Mouse (Mus musculus): ENCODE results near the gene Ptpn14. TPM values are rescaled to one million over a fixed set of nuclear protein-coding genes. Genes with fewer than 3 reads are reported as not detected.

Gene Ptpn14
- polyA plus RNA-seq, 1 experiment from 2014 or later = 1.3 TPM

GRCm38 (mm10) chr1:189779226-189779625, 51.2 kb downstream of the Ptpn14 start:
- WGBS = 58% methylated on average over 3 of the region's 3 CpGs
- no peak overlapping the region for H3K27ac ChIP-seq
- no peaks in the 10 kb centered on the region for H3K9me3 ChIP-seq (replicated peaks)
- no peak overlapping the region for H3K4me2 ChIP-seq
- no peak for ATAC-seq
- H3K4me3 ChIP-seq = no peak overlapping the region
- no peaks in the 10 kb centered on the region for H3K4me1 ChIP-seq
- peaks cover 64% of the 10 kb centered on the region for H3K27me3 ChIP-seq
- H3K36me3 ChIP-seq (ENCODE audit: poor library complexity, severe bottlenecking) = no peaks in the 10 kb centered on the region
- H3K9ac ChIP-seq = no peak overlapping the region

DNA sequence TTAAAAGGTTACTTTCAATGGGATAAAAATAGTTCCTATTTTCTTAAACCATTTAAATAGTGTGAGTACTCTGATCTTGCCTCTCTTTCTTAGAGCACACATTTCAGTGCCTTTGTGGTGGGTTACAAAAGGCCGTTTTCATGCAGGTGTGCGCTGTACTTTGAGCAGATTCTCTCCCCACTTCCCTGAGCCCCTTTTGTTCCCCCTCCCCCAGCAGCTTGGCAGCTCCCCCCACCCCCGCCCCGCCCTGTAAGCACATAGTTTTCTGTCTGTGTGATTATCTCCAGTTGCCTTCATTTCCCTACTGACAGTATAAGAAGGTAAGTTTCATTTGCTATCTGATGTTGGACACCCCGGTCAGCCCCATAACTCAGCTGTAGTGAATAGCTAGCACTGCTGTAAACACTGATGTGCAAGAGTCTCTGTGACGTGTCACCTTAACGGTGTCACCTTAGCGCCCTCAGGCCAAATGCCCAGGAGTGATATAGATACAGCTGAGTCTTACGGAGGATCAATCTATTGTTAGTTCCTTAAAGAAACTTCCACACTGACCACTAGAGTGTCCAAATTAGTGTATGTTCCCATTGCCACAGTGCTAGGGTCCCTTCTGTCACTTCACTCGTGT, 53.8 kb downstream of the Ptpn14 start:
- no peak for ATAC-seq
- H3K4me1 ChIP-seq = peaks cover 4% of the 10 kb centered on the region; the same call in 1 of the 2 replicates
- no peak overlapping the region for H3K9ac ChIP-seq
- H3K36me3 ChIP-seq (ENCODE audit: poor library complexity, severe bottlenecking) = no peaks in the 10 kb centered on the region
- H3K27ac ChIP-seq = no peak overlapping the region
- no peak overlapping the region for H3K4me2 ChIP-seq
- peaks cover 90% of the 10 kb centered on the region for H3K27me3 ChIP-seq
- WGBS = 76% methylated on average over 10 of the region's 10 CpGs
- no peaks in the 10 kb centered on the region for H3K9me3 ChIP-seq (replicated peaks)
- H3K4me3 ChIP-seq = no peak overlapping the region

DNA sequence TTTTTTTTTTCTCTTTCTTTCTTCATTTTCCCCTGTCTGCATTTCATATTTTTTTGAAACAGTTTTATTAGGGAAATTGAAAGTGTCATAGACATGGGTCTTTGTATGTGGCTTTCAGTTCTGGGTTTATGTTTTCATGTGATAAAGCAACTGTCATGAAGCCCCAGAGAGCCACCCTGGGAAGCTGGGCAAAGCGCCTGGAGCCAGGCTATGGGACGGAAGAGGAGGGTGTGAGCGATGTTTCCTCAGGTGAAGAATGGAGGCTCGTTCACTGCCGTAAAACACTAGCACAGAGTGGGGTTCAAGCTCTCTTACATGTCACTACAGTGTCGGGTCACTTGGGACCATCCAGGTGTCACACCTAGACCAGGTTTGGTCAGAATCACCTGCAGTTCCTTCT, 54.6 kb downstream of the Ptpn14 start:
- no peaks in the 10 kb centered on the region for H3K9me3 ChIP-seq (replicated peaks)
- H3K27me3 ChIP-seq = peaks cover 93% of the 10 kb centered on the region
- no peak overlapping the region for H3K27ac ChIP-seq
- no peak overlapping the region for H3K4me2 ChIP-seq
- H3K9ac ChIP-seq = no peak overlapping the region
- no peak for ATAC-seq
- H3K36me3 ChIP-seq (ENCODE audit: poor library complexity, severe bottlenecking) = no peaks in the 10 kb centered on the region
- peaks cover 13% of the 10 kb centered on the region for H3K4me1 ChIP-seq
- 92% methylated on average over 6 of the region's 6 CpGs for WGBS
- H3K4me3 ChIP-seq = no peak overlapping the region

DNA sequence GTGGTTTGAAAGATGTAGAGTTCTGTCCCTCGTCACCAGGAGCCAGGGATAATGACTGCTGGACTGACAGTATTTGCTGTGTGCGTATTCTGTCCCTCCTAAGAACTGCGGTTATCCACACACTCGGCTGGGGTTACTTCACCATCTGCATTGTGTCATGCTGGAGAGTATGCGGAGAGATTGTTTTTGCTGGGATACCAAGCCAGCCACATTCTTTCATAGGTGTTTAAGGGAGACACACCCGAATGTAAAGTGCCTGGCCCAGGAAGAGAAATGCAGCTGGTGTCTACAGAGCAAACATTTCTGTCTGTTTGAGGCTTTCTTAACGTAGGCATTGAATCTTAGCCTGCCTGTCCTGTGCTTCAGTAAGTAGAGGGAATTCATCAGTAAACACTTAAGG, 56.4 kb downstream of the Ptpn14 start:
- ATAC-seq = no peak
- Histone ChIP-seq H3K4me1 (peaks cover 17% of the 10 kb centered on the region), H3K9ac (no peak overlapping the region), H3K27me3 (peaks cover 96% of the 10 kb centered on the region), H3K27ac (no peak overlapping the region), H3K9me3 (replicated peaks) (no peaks in the 10 kb centered on the region), H3K36me3 (ENCODE audit: poor library complexity, severe bottlenecking) (no peaks in the 10 kb centered on the region), H3K4me2 (no peak overlapping the region), H3K4me3 (no peak overlapping the region)
- WGBS = 84% methylated on average over 7 of the region's 7 CpGs

DNA sequence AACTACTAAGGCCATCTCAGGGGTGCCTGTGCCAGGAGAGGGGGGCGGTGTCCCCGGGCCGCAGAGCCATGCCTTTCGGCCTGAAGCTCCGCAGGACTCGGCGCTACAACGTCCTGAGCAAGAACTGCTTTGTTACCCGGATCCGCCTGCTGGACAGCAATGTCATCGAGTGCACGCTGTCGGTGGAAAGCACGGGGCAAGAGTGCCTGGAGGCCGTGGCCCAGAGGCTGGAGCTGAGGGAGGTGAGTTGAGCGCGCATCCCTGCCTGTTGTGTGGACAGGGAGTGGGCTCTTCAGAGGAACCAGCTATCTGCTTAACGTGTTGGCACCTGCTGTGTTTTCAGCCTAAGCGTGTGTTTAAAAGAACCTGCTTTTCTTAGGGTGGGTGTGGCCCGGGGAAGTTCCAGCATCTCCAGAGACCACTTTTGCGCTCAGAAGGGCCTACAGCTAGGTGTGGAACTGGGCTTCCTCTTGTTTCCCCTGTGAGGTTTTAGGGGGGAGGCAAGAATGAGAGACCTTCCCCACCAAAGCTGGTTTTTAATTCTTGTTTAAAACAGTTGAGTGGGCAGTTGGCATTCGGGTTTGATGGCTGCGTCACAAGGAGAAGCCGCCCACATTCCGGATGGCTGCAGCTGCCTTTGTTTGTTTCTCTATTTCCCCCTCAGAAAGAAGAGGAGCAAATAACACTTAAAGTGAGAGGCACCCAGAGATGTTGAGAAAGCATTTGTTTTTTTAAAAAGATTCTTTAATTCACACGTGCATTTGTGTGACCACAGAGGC, 58.8 kb downstream of the Ptpn14 start:
- no peak for ATAC-seq
- Histone ChIP-seq H3K36me3 (ENCODE audit: poor library complexity, severe bottlenecking) (no peaks in the 10 kb centered on the region), H3K4me1 (peaks cover 35% of the 10 kb centered on the region), H3K4me3 (no peak overlapping the region), H3K27me3 (peaks cover 92% of the 10 kb centered on the region), H3K9me3 (replicated peaks) (no peaks in the 10 kb centered on the region), H3K27ac (no peak overlapping the region), H3K9ac (no peak overlapping the region), H3K4me2 (no peak overlapping the region)
- WGBS = 54% methylated on average over 26 of the region's 26 CpGs

DNA sequence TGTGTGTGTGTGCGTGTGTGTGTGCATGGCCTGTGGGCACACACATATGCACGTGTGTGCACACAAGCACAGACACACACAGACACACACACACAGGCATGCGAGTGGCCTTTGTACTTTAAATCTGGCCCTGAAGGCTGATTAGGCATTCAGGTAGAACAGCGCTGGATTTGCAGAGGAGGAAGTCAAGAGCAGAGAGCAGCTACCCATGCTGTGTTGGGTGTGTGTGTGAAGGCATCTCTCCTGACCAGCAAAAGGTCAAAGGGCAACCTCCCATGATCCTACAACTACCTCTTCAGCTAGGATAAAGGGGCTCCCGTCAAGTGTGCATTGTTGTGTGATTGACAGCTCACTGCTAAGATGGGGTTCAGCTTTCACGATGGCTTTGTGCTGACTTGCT, 61.5 kb downstream of the Ptpn14 start:
- Histone ChIP-seq H3K27ac (no peak overlapping the region), H3K9me3 (replicated peaks) (no peaks in the 10 kb centered on the region), H3K4me1 (peaks cover 44% of the 10 kb centered on the region), H3K9ac (no peak overlapping the region), H3K27me3 (peaks cover 88% of the 10 kb centered on the region), H3K4me2 (no peak overlapping the region), H3K36me3 (ENCODE audit: poor library complexity, severe bottlenecking) (no peaks in the 10 kb centered on the region), H3K4me3 (no peak overlapping the region)
- ATAC-seq = no peak
- WGBS = 29% methylated on average over 6 of the region's 6 CpGs

DNA sequence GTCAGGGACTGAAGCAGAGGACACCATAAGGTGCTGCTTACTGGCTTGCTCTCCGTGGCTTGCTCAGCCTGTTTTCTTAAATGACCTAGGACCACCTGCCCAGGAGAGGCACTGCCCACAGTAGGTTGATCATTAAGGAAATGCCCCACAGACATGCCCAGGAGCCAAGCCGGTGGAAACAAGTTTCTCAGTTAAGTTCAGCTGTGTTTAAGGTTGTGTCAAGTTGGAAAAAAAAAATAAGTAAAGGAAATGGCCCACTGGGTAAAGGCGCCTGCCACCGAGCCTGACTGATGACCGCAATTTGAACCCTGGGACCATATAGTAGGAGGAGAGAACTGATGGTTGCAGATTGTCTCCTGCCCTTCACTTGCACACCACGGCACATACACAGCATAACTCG, 62.6 kb downstream of the Ptpn14 start:
- peaks cover 88% of the 10 kb centered on the region for H3K27me3 ChIP-seq
- WGBS = 80% methylated on average over 7 of the region's 7 CpGs
- H3K4me3 ChIP-seq = no peak overlapping the region
- H3K9ac ChIP-seq = no peak overlapping the region
- no peak overlapping the region for H3K27ac ChIP-seq
- no peaks in the 10 kb centered on the region for H3K9me3 ChIP-seq (replicated peaks)
- H3K36me3 ChIP-seq (ENCODE audit: poor library complexity, severe bottlenecking) = no peaks in the 10 kb centered on the region
- ATAC-seq = no peak
- H3K4me1 ChIP-seq = peaks cover 44% of the 10 kb centered on the region
- no peak overlapping the region for H3K4me2 ChIP-seq

GRCm38 (mm10) chr1:189791534-189792217, 63.6 kb downstream of the Ptpn14 start:
- no peak overlapping the region for H3K27ac ChIP-seq
- H3K4me1 ChIP-seq = peaks cover 42% of the 10 kb centered on the region
- H3K9me3 ChIP-seq (replicated peaks) = no peaks in the 10 kb centered on the region
- peak; percentile 95 for ATAC-seq
- H3K36me3 ChIP-seq (ENCODE audit: poor library complexity, severe bottlenecking) = no peaks in the 10 kb centered on the region
- WGBS = 6% methylated on average over 10 of the region's 10 CpGs
- no peak overlapping the region for H3K4me3 ChIP-seq
- peaks cover 88% of the 10 kb centered on the region for H3K27me3 ChIP-seq
- H3K9ac ChIP-seq = no peak overlapping the region
- H3K4me2 ChIP-seq = no peak overlapping the region

DNA sequence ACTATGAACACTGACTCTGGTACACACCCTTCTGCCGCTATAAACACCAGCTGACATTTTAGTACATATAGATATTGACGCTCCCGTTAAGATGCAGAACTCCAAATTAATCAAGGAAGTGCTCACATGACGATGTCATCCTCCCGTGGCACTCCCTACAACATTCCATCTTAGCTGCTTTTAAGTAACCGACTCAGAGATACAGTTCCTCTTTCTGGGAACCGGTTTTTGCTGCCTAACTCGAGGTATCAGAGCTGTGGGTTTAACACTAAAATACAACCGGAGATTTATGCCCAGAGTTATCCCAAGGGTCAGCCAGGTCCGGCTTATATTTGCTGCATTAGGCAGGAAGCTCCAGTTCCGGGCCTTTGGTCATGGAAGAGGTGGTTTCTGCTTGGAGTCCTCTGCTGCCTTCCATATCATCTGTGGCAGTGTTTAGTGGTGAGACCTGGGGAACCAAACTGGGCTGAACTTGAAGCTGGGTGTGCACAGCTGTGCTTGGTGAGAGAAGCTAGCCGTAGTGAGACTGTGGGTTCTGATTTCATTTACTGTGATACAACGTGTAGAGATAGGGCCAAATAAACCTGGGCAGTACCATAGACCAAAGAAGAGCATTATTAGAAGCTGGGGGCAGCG, 64.6 kb downstream of the Ptpn14 start:
- H3K9ac ChIP-seq = no peak overlapping the region
- no peak for ATAC-seq
- no peaks in the 10 kb centered on the region for H3K36me3 ChIP-seq (ENCODE audit: poor library complexity, severe bottlenecking)
- H3K4me2 ChIP-seq = no peak overlapping the region
- no peak overlapping the region for H3K27ac ChIP-seq
- H3K4me1 ChIP-seq = peaks cover 32% of the 10 kb centered on the region
- H3K4me3 ChIP-seq = no peak overlapping the region
- H3K27me3 ChIP-seq = peaks cover 88% of the 10 kb centered on the region
- H3K9me3 ChIP-seq (replicated peaks) = no peaks in the 10 kb centered on the region
- 85% methylated on average over 14 of the region's 14 CpGs for WGBS

- WGBS = 86% methylated on average over 15 of the region's 15 CpGs
- peaks cover 5% of the 10 kb centered on the region; the same call in 1 of the 2 replicates for H3K4me1 ChIP-seq
- H3K9ac ChIP-seq = no peak overlapping the region
- H3K27ac ChIP-seq = no peak overlapping the region
- H3K27me3 ChIP-seq = peaks cover 91% of the 10 kb centered on the region
- ATAC-seq = no peak
- no peak overlapping the region for H3K4me2 ChIP-seq
- no peaks in the 10 kb centered on the region for H3K9me3 ChIP-seq (replicated peaks)
- H3K4me3 ChIP-seq = no peak overlapping the region
- H3K36me3 ChIP-seq (ENCODE audit: poor library complexity, severe bottlenecking) = no peaks in the 10 kb centered on the region
Measured at GRCm38 (mm10) chr1:189798949-189799348, 70.9 kb downstream of the Ptpn14 start.

DNA sequence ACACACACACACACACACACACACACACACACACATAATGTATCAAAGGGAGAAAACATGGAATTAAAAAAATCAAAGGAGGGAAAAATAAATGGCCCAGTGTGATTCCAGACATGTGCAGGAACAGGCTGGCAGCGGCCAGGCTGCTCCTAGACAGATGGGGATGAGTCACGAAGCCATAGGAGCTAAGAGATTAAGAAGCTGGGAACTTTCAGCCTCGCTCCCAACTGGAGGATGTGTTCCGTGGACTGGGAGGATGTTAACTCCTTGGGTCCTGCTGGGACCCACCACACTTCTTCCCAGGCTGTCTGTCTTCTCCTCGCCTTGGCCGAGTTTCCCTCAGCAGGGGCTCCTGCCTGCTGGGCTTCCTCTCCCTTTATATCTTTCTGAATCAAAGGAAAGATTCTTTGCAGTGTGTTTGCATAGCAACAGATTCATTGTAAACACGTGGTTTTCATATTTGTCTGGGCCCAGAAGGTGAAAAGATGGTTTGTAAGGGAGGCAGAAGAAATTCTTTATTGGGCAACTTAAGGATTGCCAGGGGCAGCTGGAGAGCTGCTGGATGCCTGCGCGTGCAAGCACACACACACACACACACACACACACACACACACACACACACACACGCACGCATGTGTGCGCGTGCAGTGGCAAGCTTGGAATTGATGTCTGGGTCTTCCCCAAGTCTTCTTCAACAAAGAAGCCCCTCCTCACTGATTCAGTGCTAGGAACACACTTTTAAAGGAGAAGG, 72.3 kb downstream of the Ptpn14 start:
- Histone ChIP-seq H3K27me3 (peaks cover 82% of the 10 kb centered on the region), H3K9ac (no peak overlapping the region), H3K27ac (no peak overlapping the region), H3K4me3 (no peak overlapping the region), H3K4me2 (no peak overlapping the region), H3K4me1 (peaks cover 5% of the 10 kb centered on the region; the same call in 1 of the 2 replicates), H3K9me3 (replicated peaks) (no peaks in the 10 kb centered on the region), H3K36me3 (ENCODE audit: poor library complexity, severe bottlenecking) (no peaks in the 10 kb centered on the region)
- WGBS = 68% methylated on average over 13 of the region's 13 CpGs
- no peak for ATAC-seq

All from forebrain, embryonic 13.5 days (tissue).